Mouse (Mus musculus) lung, adult 10 weeks (tissue): ENCODE results near the gene St8sia2. TPM values are rescaled to one million over a fixed set of nuclear protein-coding genes. Genes with fewer than 3 reads are reported as not detected.

Source experiments
- polyA plus RNA-seq: library from polyadenylated mRNA; stranded (reverse); fragments of 350-450 nt; fragmentation: Illumina TruSeq; extraction: RNeasy Lipid Tissue Mini Kit (QIAGEN cat#74804); gene quantifications from one replicate; pipeline ENCODE4 v1.2.3, GENCODE M21; 2014; ENCODE audit warnings: low read depth, low replicate concordance; ENCODE audit not compliant: insufficient read depth

St8sia2 gene
- polyA plus RNA-seq = 1.9 TPM

GRCm38 (mm10) chr7:74013601-74014175, at the start of gene St8sia2:
Gene St8sia2, minus strand, starts transcription at chr7:74013690.

